Mouse (Mus musculus): ENCODE data around the gene Trip6.
"Not testable (repeated sequence)": the region's sequence is repeated elsewhere in the genome, so short reads cannot be mapped to it uniquely, and the experiment has no call there.

Trip6 gene

GRCm38 (mm10) chr5:137301253-137301652 is 13.0 kb downstream of the Trip6 start:
- DNase-seq (ENCODE audit: low spot score), result no peak

- no peak for DNase-seq (ENCODE audit: low spot score)
These were observed 15.0 kb downstream of the Trip6 start for GRCm38 (mm10) chr5:137299240-137299639.

- DNase-seq (ENCODE audit: low spot score), result no peak
These were observed 17.1 kb downstream of the Trip6 start for GRCm38 (mm10) chr5:137297126-137297525.

- DNase-seq (ENCODE audit: low spot score), result no peak
These were observed 18.5 kb downstream of the Trip6 start for GRCm38 (mm10) chr5:137295712-137296111.

- no peak for DNase-seq (ENCODE audit: low spot score)
These were observed 18.9 kb downstream of the Trip6 start for GRCm38 (mm10) chr5:137295296-137295695.

- no peak for DNase-seq (ENCODE audit: low spot score)
These were observed 19.5 kb downstream of the Trip6 start for GRCm38 (mm10) chr5:137294744-137295093.

GRCm38 (mm10) chr5:137293839-137294743 is 20.1 kb downstream of the Trip6 start, which contains the start of gene Ufsp1:
Ufsp1 (plus strand) TSS chr5:137294629.
- DNase-seq (ENCODE audit: low spot score), result peak; percentile 97

GRCm38 (mm10) chr5:137293282-137293681 is 20.9 kb downstream of the Trip6 start:
- DNase-seq (ENCODE audit: low spot score), result peak; percentile 54

- no peak for DNase-seq (ENCODE audit: low spot score)
These were observed 22.8 kb downstream of the Trip6 start for GRCm38 (mm10) chr5:137291381-137291926.

- DNase-seq (ENCODE audit: low spot score), result peak; percentile 65
These were observed 23.5 kb downstream of the Trip6 start for GRCm38 (mm10) chr5:137290677-137291076.

GRCm38 (mm10) chr5:137289591-137290365 is 24.4 kb downstream of the Trip6 start:
- no peak for DNase-seq (ENCODE audit: low spot score)

GRCm38 (mm10) chr5:137288999-137289470 is 25.2 kb downstream of the Trip6 start:
- peak; percentile 82 for DNase-seq (ENCODE audit: low spot score)

GRCm38 (mm10) chr5:137287953-137288743 is 26.1 kb downstream of the Trip6 start:
- peak; percentile 43 for DNase-seq (ENCODE audit: low spot score)

- peak; percentile 74 for DNase-seq (ENCODE audit: low spot score)
These were observed 26.9 kb downstream of the Trip6 start, which contains the start of gene Ache for GRCm38 (mm10) chr5:137287032-137287952. Ache (plus strand) TSS chr5:137287519.

GRCm38 (mm10) chr5:137286655-137287031 is 27.6 kb downstream of the Trip6 start:
- DNase-seq (ENCODE audit: low spot score), result peak; percentile 93

GRCm38 (mm10) chr5:137285986-137286385 is 28.2 kb downstream of the Trip6 start:
- DNase-seq (ENCODE audit: low spot score), result no peak

- DNase-seq (ENCODE audit: low spot score), result peak; percentile 63
These were observed 29.2 kb downstream of the Trip6 start for GRCm38 (mm10) chr5:137285045-137285444.

GRCm38 (mm10) chr5:137284411-137284810 is 29.8 kb downstream of the Trip6 start:
- not testable (repeated sequence) for DNase-seq (ENCODE audit: low spot score)

GRCm38 (mm10) chr5:137277360-137278342 is 36.6 kb downstream of the Trip6 start:
- peak; percentile 66 for DNase-seq (ENCODE audit: low spot score)

Measured in retina, embryonic 14.5 days (tissue).